Mouse (Mus musculus): ENCODE measurements around the gene Tab1.

Gene Tab1

GRCm38 (mm10) chr15:80132993-80133586, at the start of gene Tab1:
Gene Tab1, plus strand, starts transcription at chr15:80133127.
- peak; percentile 97 for DNase-seq (ENCODE audit: extremely low spot score, low spot score)

- peak; percentile 99 for DNase-seq (ENCODE audit: extremely low spot score, low spot score)
Observed at GRCm38 (mm10) chr15:80083276-80083731, 49.6 kb upstream of the Tab1 start.

- DNase-seq (ENCODE audit: extremely low spot score, low spot score) = no peak
Observed at GRCm38 (mm10) chr15:80083740-80084139, 49.2 kb upstream of the Tab1 start.

GRCm38 (mm10) chr15:80087406-80088012, 45.4 kb upstream of the Tab1 start:
- no peak for DNase-seq (ENCODE audit: extremely low spot score, low spot score)

DNA sequence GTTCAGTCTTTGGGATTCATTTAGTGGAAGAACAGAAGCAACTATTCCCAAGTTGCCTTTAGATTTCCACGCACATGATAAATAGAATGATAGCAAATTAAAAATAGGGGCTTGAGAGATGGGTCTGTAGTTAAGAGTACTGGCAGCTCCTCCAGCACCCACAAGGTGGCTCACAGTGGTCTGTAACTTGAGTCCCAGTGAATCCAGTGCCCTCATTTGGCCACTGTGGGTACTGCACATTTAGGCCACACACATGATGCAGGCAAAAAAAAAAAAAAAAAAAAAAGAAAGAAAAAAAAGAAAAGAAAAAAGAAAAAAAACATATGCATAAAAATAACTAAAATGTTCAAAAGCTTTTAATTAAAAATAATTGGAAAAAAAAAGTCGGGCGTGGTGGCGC, 44.3 kb upstream of the Tab1 start:
- DNase-seq (ENCODE audit: extremely low spot score, low spot score) = peak; percentile 87

DNA sequence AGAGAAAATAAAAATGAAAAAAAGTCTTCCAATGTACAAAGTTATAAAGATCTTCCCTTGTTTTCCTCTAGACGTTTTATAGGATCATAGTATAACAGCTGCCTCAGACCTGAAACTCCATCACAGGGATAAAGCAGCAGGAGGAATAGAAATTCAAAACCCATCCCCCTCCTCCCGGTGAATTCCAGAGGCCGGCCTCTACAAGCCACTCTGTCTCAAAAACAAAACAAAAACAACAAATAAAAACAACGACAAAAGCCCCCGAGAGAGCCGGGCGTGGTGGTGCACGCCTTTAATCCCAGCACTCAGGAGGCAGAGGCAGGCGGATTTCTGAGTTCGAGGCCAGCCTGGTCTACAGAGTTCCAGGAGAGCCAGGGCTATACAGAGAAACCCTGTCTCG, 42.8 kb upstream of the Tab1 start:
- DNase-seq (ENCODE audit: extremely low spot score, low spot score) = no peak

DNA sequence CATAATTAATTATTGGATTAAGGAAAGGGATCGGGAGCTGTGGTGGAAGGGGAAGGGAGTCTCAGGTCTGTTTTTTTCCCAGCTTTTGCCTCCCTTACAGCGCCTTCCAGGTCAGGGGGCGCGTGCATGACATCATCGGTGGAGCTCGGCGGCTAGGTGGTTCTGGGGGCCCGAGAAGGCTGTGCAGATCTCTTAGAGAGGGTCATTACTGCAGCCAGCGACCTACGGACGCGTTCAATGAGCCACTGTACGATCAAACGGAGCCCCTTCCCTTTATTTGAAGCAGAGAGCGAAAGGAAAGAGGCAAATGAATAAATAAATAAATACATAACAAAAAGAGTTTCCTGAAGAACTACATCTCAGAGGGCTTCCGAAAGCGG, 42.2 kb upstream of the Tab1 start:
- DNase-seq (ENCODE audit: extremely low spot score, low spot score) = peak; percentile 45

- DNase-seq (ENCODE audit: extremely low spot score, low spot score) = peak; percentile 78
Observed at GRCm38 (mm10) chr15:80091121-80091955, 41.6 kb upstream of the Tab1 start, which contains the start of the genes Syngr1 and Rpl3. Gene Syngr1, plus strand, starts transcription at chr15:80091334. Gene Rpl3, minus strand, starts transcription at chr15:80091868.

DNA sequence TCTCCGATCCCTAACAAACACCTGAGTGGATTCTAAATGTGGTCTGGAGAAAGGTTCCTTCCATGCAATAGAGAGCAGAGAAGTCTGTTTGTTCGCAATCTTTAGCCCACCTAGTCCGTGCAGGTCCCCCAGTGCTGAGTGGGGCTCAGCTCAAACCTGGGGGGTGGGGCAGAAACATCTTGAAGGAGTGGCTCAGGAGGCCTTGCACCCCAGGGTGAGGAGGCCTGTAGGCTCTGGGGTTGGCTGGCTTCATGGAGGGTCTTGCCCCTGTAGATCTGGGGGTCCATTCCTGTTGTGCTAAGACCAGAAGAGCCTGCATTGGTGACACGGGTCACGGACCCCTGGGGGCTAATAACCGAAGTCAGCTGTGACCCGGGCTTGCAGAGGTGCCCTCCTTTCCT, 40.9 kb upstream of the Tab1 start:
- no peak for DNase-seq (ENCODE audit: extremely low spot score, low spot score)

DNA sequence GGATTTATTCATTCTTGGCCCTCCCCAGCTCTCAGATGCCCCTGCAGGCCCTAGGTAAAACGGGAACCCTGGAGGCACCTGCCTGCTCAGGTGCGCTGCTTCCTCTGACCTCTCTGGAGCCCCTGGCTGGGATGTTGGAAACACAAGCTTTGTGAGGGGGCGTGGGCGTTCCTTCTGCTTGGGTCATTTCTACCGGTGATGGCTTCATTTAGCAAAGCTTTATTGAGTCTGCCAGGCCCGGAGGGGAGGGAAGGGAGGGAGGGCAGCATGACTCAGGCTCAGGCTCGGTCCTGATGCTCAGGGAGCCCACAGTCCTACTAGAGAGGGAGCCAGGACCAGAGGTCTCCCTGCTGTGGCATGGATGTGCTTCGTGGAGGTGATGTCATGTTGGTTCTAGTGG, 40.3 kb upstream of the Tab1 start:
- DNase-seq (ENCODE audit: extremely low spot score, low spot score) = no peak

GRCm38 (mm10) chr15:80094201-80094600, 38.7 kb upstream of the Tab1 start:
- no peak for DNase-seq (ENCODE audit: extremely low spot score, low spot score)

DNA sequence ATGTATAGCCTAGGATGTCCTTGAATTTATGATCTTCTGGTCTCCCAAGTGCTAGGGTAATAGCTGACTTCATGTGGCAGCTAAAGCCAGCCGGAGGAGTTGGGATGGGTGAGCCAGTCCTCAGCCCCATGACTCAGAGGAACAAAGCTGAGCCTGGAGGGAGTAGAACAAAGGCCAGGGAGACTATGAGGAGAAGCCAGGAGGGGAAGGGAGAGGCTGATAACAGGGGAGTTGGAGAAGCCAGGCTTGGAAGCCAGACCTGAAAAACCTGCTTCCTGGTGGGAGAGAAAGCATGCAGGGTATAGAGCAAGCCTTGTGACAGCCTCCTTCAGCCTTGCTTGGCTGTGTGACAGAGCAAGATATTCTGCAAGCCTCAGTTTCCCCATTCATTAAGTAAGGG, 37.3 kb upstream of the Tab1 start:
- DNase-seq (ENCODE audit: extremely low spot score, low spot score) = no peak

DNA sequence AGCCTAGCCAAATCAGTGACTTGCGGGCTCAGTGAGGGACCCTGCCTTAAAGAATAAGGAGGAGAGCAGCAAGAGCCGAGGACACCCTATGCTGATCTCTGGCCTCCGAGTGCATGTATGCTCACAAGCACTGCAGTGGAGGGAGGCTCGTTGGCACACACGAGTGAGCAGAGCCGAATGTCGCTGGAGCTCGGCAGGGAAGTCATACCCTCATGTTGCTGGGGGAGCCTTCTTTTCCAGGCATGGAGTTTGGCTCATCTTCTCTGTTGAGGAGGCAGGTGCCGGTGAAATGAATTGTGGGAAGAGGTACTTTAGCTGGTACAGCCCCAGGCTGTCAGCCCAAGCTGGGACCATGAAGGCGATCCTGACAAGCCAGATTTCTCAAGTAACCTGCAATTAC, 36.5 kb upstream of the Tab1 start:
- DNase-seq (ENCODE audit: extremely low spot score, low spot score) = no peak

- DNase-seq (ENCODE audit: extremely low spot score, low spot score) = peak; percentile 67
Observed at GRCm38 (mm10) chr15:80096946-80097881, 35.7 kb upstream of the Tab1 start.

- no peak for DNase-seq (ENCODE audit: extremely low spot score, low spot score)
Observed at GRCm38 (mm10) chr15:80097999-80098461, 34.9 kb upstream of the Tab1 start.

DNA sequence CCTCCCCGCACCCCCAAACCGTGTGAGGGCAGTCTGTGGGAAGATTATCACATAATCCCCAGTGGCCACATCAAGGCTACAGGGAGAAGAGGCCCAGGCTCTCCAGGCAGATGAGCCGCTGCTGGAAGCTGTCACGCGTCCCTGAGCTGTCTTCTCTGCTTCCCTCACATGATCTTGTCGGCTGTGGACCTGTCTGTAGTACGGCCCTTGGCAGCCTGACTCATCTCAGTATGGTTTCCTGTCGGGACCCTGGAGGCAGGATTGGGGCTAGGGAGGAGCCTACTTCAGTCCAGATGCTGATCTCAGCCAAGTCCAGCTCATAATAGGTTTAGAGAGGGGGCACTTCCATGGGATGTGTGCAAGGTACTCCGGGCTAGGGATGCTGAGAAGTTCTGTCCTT, 34.1 kb upstream of the Tab1 start:
- DNase-seq (ENCODE audit: extremely low spot score, low spot score) = no peak

DNA sequence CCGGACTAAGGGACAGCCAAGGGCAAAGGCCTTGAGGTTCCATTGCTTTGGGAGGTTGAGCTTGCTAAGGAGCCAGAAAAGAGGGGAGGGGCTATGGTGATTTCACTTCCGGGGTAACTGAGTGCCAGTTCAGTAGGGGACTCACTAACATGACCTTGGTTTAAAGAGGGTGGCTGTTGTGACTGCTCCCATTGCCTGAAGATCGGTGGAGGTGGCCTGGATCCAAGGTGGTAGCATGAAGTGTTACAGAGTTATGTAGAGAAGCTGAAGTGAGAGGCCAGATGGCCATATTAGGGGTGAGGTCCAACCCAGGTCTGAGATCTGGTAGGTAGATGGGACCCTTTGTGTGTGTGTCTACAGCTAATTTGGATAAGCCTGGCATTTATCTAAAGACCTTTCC, 33.5 kb upstream of the Tab1 start:
- DNase-seq (ENCODE audit: extremely low spot score, low spot score) = no peak

DNA sequence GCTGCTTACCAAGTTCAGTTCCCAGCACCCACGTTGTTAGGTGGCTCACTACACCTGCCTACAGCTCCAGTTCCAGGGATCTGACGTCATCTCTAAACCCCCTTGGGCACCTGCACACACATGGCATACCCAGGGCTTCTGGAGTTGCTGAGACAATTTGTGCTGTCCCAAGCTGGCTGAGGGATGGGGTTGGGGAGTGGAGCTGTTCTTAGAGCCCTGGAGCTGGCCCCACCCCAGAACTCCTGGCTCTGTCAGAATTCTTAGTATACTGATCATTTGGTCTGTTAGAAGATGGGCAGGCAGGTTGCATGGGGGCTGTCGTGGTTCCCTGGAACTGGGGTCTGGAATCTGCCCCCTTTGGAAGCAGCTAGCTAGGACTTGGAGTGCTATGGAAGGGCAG, 32.7 kb upstream of the Tab1 start:
- no peak for DNase-seq (ENCODE audit: extremely low spot score, low spot score)

- no peak for DNase-seq (ENCODE audit: extremely low spot score, low spot score)
Observed at GRCm38 (mm10) chr15:80100871-80101270, 32.1 kb upstream of the Tab1 start.

GRCm38 (mm10) chr15:80101503-80101902, 31.4 kb upstream of the Tab1 start:
- no peak for DNase-seq (ENCODE audit: extremely low spot score, low spot score)

GRCm38 (mm10) chr15:80102495-80102894, 30.4 kb upstream of the Tab1 start:
- DNase-seq (ENCODE audit: extremely low spot score, low spot score) = no peak
